Mouse (Mus musculus): ENCODE measurements around the gene Ubac1. TPM values are rescaled to one million over a fixed set of nuclear protein-coding genes. Genes with fewer than 3 reads are reported as not detected.

Gene Ubac1
- polyA plus RNA-seq, 1 experiment from 2014 or later = 107 TPM

GRCm38 (mm10) chr2:26056226-26056625 lies 34.7 kb upstream of the Ubac1 start:
- Histone ChIP-seq H3K27ac (ENCODE audit: low read depth, low read length) (no peak overlapping the region), H3K4me1 (ENCODE audit: control insufficient read depth, insufficient read depth, low read length) (no peaks in the 10 kb centered on the region), H3K4me2 (ENCODE audit: low read length) (no peak overlapping the region), H3K9ac (ENCODE audit: low read length) (no peak overlapping the region), H3K4me3 (ENCODE audit: low read depth, low read length) (no peak overlapping the region), H3K36me3 (ENCODE audit: control insufficient read depth, insufficient read depth, low read length) (0 out of 2 replicates have a peak, but pooled peaks cover 4% of the 10 kb centered on the region), H3K27me3 (replicated peaks; ENCODE audit: control insufficient read depth, insufficient read depth, low read length) (no peaks in the 10 kb centered on the region), H3K9me3 (replicated peaks; ENCODE audit: control insufficient read depth, low read length) (no peaks in the 10 kb centered on the region)
- WGBS = 72% methylated on average over 5 of the region's 5 CpGs
- DNase-seq (ENCODE audit: low spot score) = no peak
- ATAC-seq = no peak

GRCm38 (mm10) chr2:26055747-26056102 lies 34.2 kb upstream of the Ubac1 start:
- H3K27ac ChIP-seq (ENCODE audit: low read depth, low read length) = no peak overlapping the region
- no peaks in the 10 kb centered on the region for H3K9me3 ChIP-seq (replicated peaks; ENCODE audit: control insufficient read depth, low read length)
- H3K4me3 ChIP-seq (ENCODE audit: low read depth, low read length) = no peak overlapping the region
- H3K27me3 ChIP-seq (replicated peaks; ENCODE audit: control insufficient read depth, insufficient read depth, low read length) = no peaks in the 10 kb centered on the region
- 58% methylated on average over 2 of the region's 2 CpGs for WGBS
- H3K4me1 ChIP-seq (ENCODE audit: control insufficient read depth, insufficient read depth, low read length) = no peaks in the 10 kb centered on the region
- 0 out of 2 replicates have a peak, but pooled peaks cover 4% of the 10 kb centered on the region for H3K36me3 ChIP-seq (ENCODE audit: control insufficient read depth, insufficient read depth, low read length)
- no peak overlapping the region for H3K4me2 ChIP-seq (ENCODE audit: low read length)
- ATAC-seq (no peak), DNase-seq (ENCODE audit: low spot score) (no peak)
- H3K9ac ChIP-seq (ENCODE audit: low read length) = no peak overlapping the region

GRCm38 (mm10) chr2:26055046-26055746 lies 33.6 kb upstream of the Ubac1 start:
- peak; percentile 81 for ATAC-seq
- DNase-seq (ENCODE audit: low spot score) = peak; percentile 81
- Histone ChIP-seq H3K27ac (ENCODE audit: low read depth, low read length) (no peak overlapping the region), H3K27me3 (replicated peaks; ENCODE audit: control insufficient read depth, insufficient read depth, low read length) (no peaks in the 10 kb centered on the region), H3K4me1 (ENCODE audit: control insufficient read depth, insufficient read depth, low read length) (no peaks in the 10 kb centered on the region), H3K4me3 (ENCODE audit: low read depth, low read length) (no peak overlapping the region), H3K9ac (ENCODE audit: low read length) (no peak overlapping the region), H3K4me2 (ENCODE audit: low read length) (no peak overlapping the region), H3K9me3 (replicated peaks; ENCODE audit: control insufficient read depth, low read length) (no peaks in the 10 kb centered on the region), H3K36me3 (ENCODE audit: control insufficient read depth, insufficient read depth, low read length) (0 out of 2 replicates have a peak, but pooled peaks cover 4% of the 10 kb centered on the region)
- WGBS = 39% methylated on average over 8 of the region's 8 CpGs

- DNase-seq (ENCODE audit: low spot score) (no peak), ATAC-seq (no peak)
- 56% methylated on average over 4 of the region's 4 CpGs for WGBS
Measured at GRCm38 (mm10) chr2:26052806-26053205, 31.3 kb upstream of the Ubac1 start.

GRCm38 (mm10) chr2:26048816-26049215 lies 27.3 kb upstream of the Ubac1 start:
- WGBS = 70% methylated on average over 5 of the region's 5 CpGs
- Histone ChIP-seq H3K4me3 (ENCODE audit: low read depth, low read length) (no peak overlapping the region), H3K27me3 (replicated peaks; ENCODE audit: control insufficient read depth, insufficient read depth, low read length) (no peaks in the 10 kb centered on the region), H3K4me1 (ENCODE audit: control insufficient read depth, insufficient read depth, low read length) (no peaks in the 10 kb centered on the region), H3K4me2 (ENCODE audit: low read length) (no peak overlapping the region), H3K9me3 (replicated peaks; ENCODE audit: control insufficient read depth, low read length) (no peaks in the 10 kb centered on the region), H3K27ac (ENCODE audit: low read depth, low read length) (no peak overlapping the region), H3K36me3 (ENCODE audit: control insufficient read depth, insufficient read depth, low read length) (no peaks in the 10 kb centered on the region), H3K9ac (ENCODE audit: low read length) (no peak overlapping the region)
- ATAC-seq (no peak), DNase-seq (ENCODE audit: low spot score) (no peak)

More at GRCm38 (mm10) chr2:26052806-26053205, 31.3 kb upstream of the Ubac1 start:
- Histone ChIP-seq H3K9ac (ENCODE audit: low read length) (no peak overlapping the region), H3K27ac (ENCODE audit: low read depth, low read length) (no peak overlapping the region), H3K27me3 (replicated peaks; ENCODE audit: control insufficient read depth, insufficient read depth, low read length) (no peaks in the 10 kb centered on the region), H3K4me2 (ENCODE audit: low read length) (no peak overlapping the region), H3K9me3 (replicated peaks; ENCODE audit: control insufficient read depth, low read length) (no peaks in the 10 kb centered on the region), H3K4me3 (ENCODE audit: low read depth, low read length) (no peak overlapping the region), H3K36me3 (ENCODE audit: control insufficient read depth, insufficient read depth, low read length) (no peaks in the 10 kb centered on the region), H3K4me1 (ENCODE audit: control insufficient read depth, insufficient read depth, low read length) (no peaks in the 10 kb centered on the region)

- Histone ChIP-seq H3K4me3 (ENCODE audit: low read depth, low read length) (no peak overlapping the region), H3K9me3 (replicated peaks; ENCODE audit: control insufficient read depth, low read length) (no peaks in the 10 kb centered on the region), H3K27ac (ENCODE audit: low read depth, low read length) (no peak overlapping the region), H3K27me3 (replicated peaks; ENCODE audit: control insufficient read depth, insufficient read depth, low read length) (no peaks in the 10 kb centered on the region), H3K4me2 (ENCODE audit: low read length) (no peak overlapping the region), H3K36me3 (ENCODE audit: control insufficient read depth, insufficient read depth, low read length) (no peaks in the 10 kb centered on the region), H3K9ac (ENCODE audit: low read length) (no peak overlapping the region), H3K4me1 (ENCODE audit: control insufficient read depth, insufficient read depth, low read length) (no peaks in the 10 kb centered on the region)
- DNase-seq (ENCODE audit: low spot score) (peak; percentile 30), ATAC-seq (no peak)
- 83% methylated on average over 9 of the region's 9 CpGs for WGBS
Measured at GRCm38 (mm10) chr2:26044216-26044615, 22.7 kb upstream of the Ubac1 start.

- no peak overlapping the region for H3K9ac ChIP-seq (ENCODE audit: low read length)
- no peaks in the 10 kb centered on the region for H3K4me1 ChIP-seq (ENCODE audit: control insufficient read depth, insufficient read depth, low read length)
- H3K4me2 ChIP-seq (ENCODE audit: low read length) = no peak overlapping the region
- DNase-seq (ENCODE audit: low spot score) (no peak), ATAC-seq (no peak)
- H3K4me3 ChIP-seq (ENCODE audit: low read depth, low read length) = no peak overlapping the region
- H3K9me3 ChIP-seq (replicated peaks; ENCODE audit: control insufficient read depth, low read length) = no peaks in the 10 kb centered on the region
- WGBS = 84% methylated on average over 3 of the region's 3 CpGs
- no peaks in the 10 kb centered on the region for H3K27me3 ChIP-seq (replicated peaks; ENCODE audit: control insufficient read depth, insufficient read depth, low read length)
- no peaks in the 10 kb centered on the region for H3K36me3 ChIP-seq (ENCODE audit: control insufficient read depth, insufficient read depth, low read length)
- H3K27ac ChIP-seq (ENCODE audit: low read depth, low read length) = no peak overlapping the region
Measured at GRCm38 (mm10) chr2:26042603-26043002, 21.1 kb upstream of the Ubac1 start.

- Histone ChIP-seq H3K4me3 (ENCODE audit: low read depth, low read length) (no peak overlapping the region), H3K27ac (ENCODE audit: low read depth, low read length) (no peak overlapping the region), H3K9ac (ENCODE audit: low read length) (no peak overlapping the region), H3K9me3 (replicated peaks; ENCODE audit: control insufficient read depth, low read length) (no peaks in the 10 kb centered on the region), H3K4me1 (ENCODE audit: control insufficient read depth, insufficient read depth, low read length) (no peaks in the 10 kb centered on the region), H3K4me2 (ENCODE audit: low read length) (no peak overlapping the region), H3K36me3 (ENCODE audit: control insufficient read depth, insufficient read depth, low read length) (no peaks in the 10 kb centered on the region), H3K27me3 (replicated peaks; ENCODE audit: control insufficient read depth, insufficient read depth, low read length) (no peaks in the 10 kb centered on the region)
- no peak for DNase-seq (ENCODE audit: low spot score)
- WGBS = 61% methylated on average over 14 of the region's 14 CpGs
- no peak for ATAC-seq
Measured at GRCm38 (mm10) chr2:26041163-26041810, 19.7 kb upstream of the Ubac1 start.

GRCm38 (mm10) chr2:26039951-26040350 lies 18.4 kb upstream of the Ubac1 start:
- DNase-seq (ENCODE audit: low spot score) (peak; percentile 75), ATAC-seq (no peak)
- Histone ChIP-seq H3K27ac (ENCODE audit: low read depth, low read length) (no peak overlapping the region), H3K27me3 (replicated peaks; ENCODE audit: control insufficient read depth, insufficient read depth, low read length) (no peaks in the 10 kb centered on the region), H3K4me3 (ENCODE audit: low read depth, low read length) (no peak overlapping the region), H3K9me3 (replicated peaks; ENCODE audit: control insufficient read depth, low read length) (no peaks in the 10 kb centered on the region), H3K36me3 (ENCODE audit: control insufficient read depth, insufficient read depth, low read length) (no peaks in the 10 kb centered on the region), H3K9ac (ENCODE audit: low read length) (no peak overlapping the region), H3K4me1 (ENCODE audit: control insufficient read depth, insufficient read depth, low read length) (no peaks in the 10 kb centered on the region), H3K4me2 (ENCODE audit: low read length) (no peak overlapping the region)
- 38% methylated on average over 14 of the region's 14 CpGs for WGBS

All from forebrain, embryonic 14.5 days (tissue).